Mouse (Mus musculus) lung, embryonic 16.5 days (tissue): ENCODE data around the gene Myo1d. TPM values are rescaled to one million over a fixed set of nuclear protein-coding genes. Genes with fewer than 3 reads are reported as not detected.

Experiments
- ATAC-seq: fragments of 200-750 bp; cut with Nextera tagmentation; 2 replicates; pipeline ENCODE4 v1.8.0; 2017; ENCODE audit warnings: low read depth, mild to moderate bottlenecking, moderate library complexity
- H3K27ac ChIP-seq: fragments of 300-500 bp; sonication (generic); 2 replicates; pipeline ENCODE4 v1.5.1; 2014; ENCODE audit warnings: mild to moderate bottlenecking, control low read depth, low read length
- H3K27me3 ChIP-seq: fragments of 300-500 bp; sonication (generic); 2 replicates; pipeline ENCODE4 v1.6.1; 2014; ENCODE audit warnings: low read depth, low read length, mixed read lengths; ENCODE audit not compliant: control insufficient read depth, insufficient read depth
- H3K36me3 ChIP-seq: fragments of 300-500 bp; sonication (generic); 2 replicates; pipeline ENCODE4 v1.6.1; 2014; ENCODE audit warnings: low read length; ENCODE audit not compliant: control insufficient read depth, insufficient read depth
- H3K4me1 ChIP-seq: fragments of 300-500 bp; sonication (generic); replicated peaks from 2 replicates; pipeline ENCODE4 v1.6.1; 2014; ENCODE audit warnings: low read length, mixed read lengths; ENCODE audit not compliant: control insufficient read depth, insufficient read depth
- H3K4me2 ChIP-seq: fragments of 300-500 bp; sonication (generic); 2 replicates; pipeline ENCODE4 v1.6.1; 2014; ENCODE audit warnings: low read depth, low read length, control low read depth
- H3K4me3 ChIP-seq: fragments of 300-500 bp; sonication (generic); 2 replicates; pipeline ENCODE4 v1.5.1; 2014; ENCODE audit warnings: mild to moderate bottlenecking, low read length, control low read depth
- H3K9ac ChIP-seq: fragments of 300-500 bp; sonication (generic); 2 replicates; pipeline ENCODE4 v1.6.1; 2014; ENCODE audit warnings: low read length, control low read depth
- H3K9me3 ChIP-seq: fragments of 300-500 bp; sonication (generic); 2 replicates; pipeline ENCODE4 v1.6.1; 2016; ENCODE audit warnings: low read length; ENCODE audit not compliant: control insufficient read depth
- WGBS: fragments of 180-500 bp; shearing (Covaris S2); extraction: QIAGEN DNeasy Blood & Tissue Kit; methylation state at CpG from one replicate; pipeline ENCODE4 v1.1.7; 2014; 5-methylcytosine and 5-hydroxymethylcytosine counted together
- polyA plus RNA-seq: library from polyadenylated mRNA; unstranded; fragments of >200 nt; fragmentation: Nextera tagmentation; extraction: Ambion mirVana; gene quantifications from 2 replicates; pipeline ENCODE4 v1.2.1, GENCODE M21; 2015

Myo1d gene
- polyA plus RNA-seq, 1 experiment from 2014 or later = 21.0 TPM

GRCm38 (mm10) chr11:80808551-80809070 is 28.8 kb upstream of the Myo1d start:
- H3K4me3 ChIP-seq = no peak overlapping the region
- WGBS = 43% methylated on average over 6 of the region's 6 CpGs

GRCm38 (mm10) chr11:80802706-80803105 is 22.9 kb upstream of the Myo1d start:
- H3K9ac ChIP-seq = no peak overlapping the region; the same call in 1 of the 2 replicates
- peaks cover 5% of the 10 kb centered on the region for H3K4me1 ChIP-seq
- H3K4me3 ChIP-seq = no peak overlapping the region
- H3K9me3 ChIP-seq = no peaks in the 10 kb centered on the region
- H3K4me2 ChIP-seq = no peak overlapping the region
- no peaks in the 10 kb centered on the region for H3K27me3 ChIP-seq
- WGBS = 28% methylated on average over 3 of the region's 3 CpGs
- no peaks in the 10 kb centered on the region for H3K36me3 ChIP-seq
- H3K27ac ChIP-seq = peak overlapping the region; percentile 47
- ATAC-seq = peak; percentile 62; the same call in 1 of the 2 replicates

More at GRCm38 (mm10) chr11:80808551-80809070, 28.8 kb upstream of the Myo1d start:
- no peak overlapping the region for H3K4me2 ChIP-seq
- no peaks in the 10 kb centered on the region for H3K9me3 ChIP-seq
- peaks cover 19% of the 10 kb centered on the region for H3K4me1 ChIP-seq
- peaks cover 7% of the 10 kb centered on the region for H3K36me3 ChIP-seq
- no peak for ATAC-seq
- no peak overlapping the region for H3K27ac ChIP-seq
- no peaks in the 10 kb centered on the region for H3K27me3 ChIP-seq
- H3K9ac ChIP-seq = no peak overlapping the region

- Histone ChIP-seq H3K4me3 (no peak overlapping the region), H3K4me2 (no peak overlapping the region), H3K9ac (no peak overlapping the region), H3K4me1 (peaks cover 8% of the 10 kb centered on the region), H3K27ac (no peak overlapping the region), H3K9me3 (no peaks in the 10 kb centered on the region), H3K36me3 (no peaks in the 10 kb centered on the region), H3K27me3 (no peaks in the 10 kb centered on the region)
- ATAC-seq = no peak; the same call in 1 of the 2 replicates
- 27% methylated on average over 3 of the region's 3 CpGs for WGBS
These were observed 20.2 kb upstream of the Myo1d start for GRCm38 (mm10) chr11:80799979-80800378.

- no peaks in the 10 kb centered on the region for H3K36me3 ChIP-seq
- H3K27me3 ChIP-seq = no peaks in the 10 kb centered on the region
- no peak overlapping the region for H3K4me2 ChIP-seq
- no peak overlapping the region for H3K9ac ChIP-seq
- H3K27ac ChIP-seq = no peak overlapping the region
- peaks cover 3% of the 10 kb centered on the region; the same call in 1 of the 2 replicates for H3K4me1 ChIP-seq
- no peak for ATAC-seq
- 29% methylated on average over 8 of the region's 8 CpGs for WGBS
- no peak overlapping the region for H3K4me3 ChIP-seq
- no peaks in the 10 kb centered on the region for H3K9me3 ChIP-seq
These were observed 15.6 kb upstream of the Myo1d start for GRCm38 (mm10) chr11:80795431-80795830.

GRCm38 (mm10) chr11:80794290-80794689 is 14.5 kb upstream of the Myo1d start:
- no peak overlapping the region for H3K4me2 ChIP-seq
- WGBS = 92% methylated on average over 4 of the region's 4 CpGs
- H3K9me3 ChIP-seq = no peaks in the 10 kb centered on the region
- H3K36me3 ChIP-seq = no peaks in the 10 kb centered on the region
- H3K4me1 ChIP-seq = peaks cover 3% of the 10 kb centered on the region; the same call in 1 of the 2 replicates
- H3K4me3 ChIP-seq = no peak overlapping the region
- H3K27me3 ChIP-seq = no peaks in the 10 kb centered on the region
- no peak overlapping the region for H3K9ac ChIP-seq
- ATAC-seq = no peak
- no peak overlapping the region for H3K27ac ChIP-seq

- H3K9me3 ChIP-seq = no peaks in the 10 kb centered on the region
- no peak for ATAC-seq
- no peak overlapping the region for H3K9ac ChIP-seq
- H3K27ac ChIP-seq = no peak overlapping the region
- H3K4me2 ChIP-seq = no peak overlapping the region
- H3K27me3 ChIP-seq = no peaks in the 10 kb centered on the region
- H3K4me3 ChIP-seq = no peak overlapping the region
- no peaks in the 10 kb centered on the region for H3K36me3 ChIP-seq
- 83% methylated on average over 4 of the region's 4 CpGs for WGBS
- H3K4me1 ChIP-seq = peaks cover 3% of the 10 kb centered on the region; the same call in 1 of the 2 replicates
These were observed 13.6 kb upstream of the Myo1d start for GRCm38 (mm10) chr11:80793386-80793785.

GRCm38 (mm10) chr11:80791677-80792432 is 12.0 kb upstream of the Myo1d start:
- no peaks in the 10 kb centered on the region for H3K9me3 ChIP-seq

GRCm38 (mm10) chr11:80790413-80790812 is 10.6 kb upstream of the Myo1d start:
- no peak for ATAC-seq
- 64% methylated on average over 3 of the region's 3 CpGs for WGBS
- Histone ChIP-seq H3K4me1 (no peaks in the 10 kb centered on the region; the same call in 1 of the 2 replicates), H3K9ac (no peak overlapping the region), H3K4me2 (no peak overlapping the region), H3K27me3 (no peaks in the 10 kb centered on the region), H3K4me3 (no peak overlapping the region), H3K36me3 (no peaks in the 10 kb centered on the region), H3K27ac (no peak overlapping the region), H3K9me3 (no peaks in the 10 kb centered on the region)

More at GRCm38 (mm10) chr11:80791677-80792432, 12.0 kb upstream of the Myo1d start:
- Histone ChIP-seq H3K4me3 (no peak overlapping the region), H3K9ac (no peak overlapping the region), H3K27me3 (no peaks in the 10 kb centered on the region), H3K27ac (no peak overlapping the region), H3K4me1 (peaks cover 3% of the 10 kb centered on the region; the same call in 1 of the 2 replicates), H3K4me2 (no peak overlapping the region), H3K36me3 (no peaks in the 10 kb centered on the region)
- WGBS = 34% methylated on average over 3 of the region's 3 CpGs
- ATAC-seq = peak; percentile 57

- 50% methylated on average over 7 of the region's 7 CpGs for WGBS
- H3K9me3 ChIP-seq = no peaks in the 10 kb centered on the region
- no peaks in the 10 kb centered on the region for H3K27me3 ChIP-seq
- no peak overlapping the region for H3K4me3 ChIP-seq
- no peak for ATAC-seq
- no peak overlapping the region for H3K4me2 ChIP-seq
- H3K36me3 ChIP-seq = no peaks in the 10 kb centered on the region
- H3K9ac ChIP-seq = no peak overlapping the region
- H3K27ac ChIP-seq = no peak overlapping the region
- H3K4me1 ChIP-seq = no peaks in the 10 kb centered on the region
These were observed 9.9 kb upstream of the Myo1d start for GRCm38 (mm10) chr11:80789647-80790240.
